10 mouse cellular contexts compared by ENCODE assay signal in genomic region chr12:45075631-45076030, GRCm38 (mm10). TPM values are rescaled to one million over a fixed set of nuclear protein-coding genes. Genes with fewer than 3 reads are reported as not detected.
DNase-seq lines count a peak whose midpoint lies in the region; ATAC-seq and TF ChIP-seq lines count a peak whose summit lies in the region.
"Had no signal": no experiment of that assay in that cellular context is flagged by ENCODE, and none has a peak within 500 bp of the region (broad histone marks: within the 10 kb centered on the region; RNA-seq: fewer than 3 reads in every experiment).

No protein-coding gene starts in this region.

- H3K27ac ChIP-seq in kidney, embryonic 14.5 days (ENCODE audit: low read depth, low read length), result peak overlapping the region; percentile 83; the same call in 1 of the 2 replicates
- H3K27ac ChIP-seq in forebrain, embryonic 13.5 days, result no peak overlapping the region
- H3K27ac ChIP-seq in hindbrain, postnatal 0 days, result no peak overlapping the region
- no peak overlapping the region for H3K27ac ChIP-seq in midbrain, embryonic 12.5 days (replicated peaks)

- peak overlapping the region; percentile 73; the same call in 1 of the 2 replicates for H3K4me3 ChIP-seq in kidney, embryonic 14.5 days (ENCODE audit: low read length)
- no peak overlapping the region for H3K4me3 ChIP-seq in forebrain, embryonic 13.5 days
- H3K4me3 ChIP-seq in hindbrain, postnatal 0 days (ENCODE audit: low read length), result no peak overlapping the region
- no peak overlapping the region for H3K4me3 ChIP-seq in midbrain, embryonic 12.5 days

- WGBS in kidney, embryonic 14.5 days, result 74% methylated on average over 11 of the region's 11 CpGs
- 75% methylated on average over 11 of the region's 11 CpGs for WGBS in forebrain, embryonic 13.5 days
- WGBS in hindbrain, postnatal 0 days, result 78% methylated on average over 11 of the region's 11 CpGs
- 75% methylated on average over 11 of the region's 11 CpGs for WGBS in midbrain, embryonic 12.5 days

- H3K4me2 ChIP-seq in kidney, embryonic 14.5 days (replicated peaks; ENCODE audit: low read depth, low read length), result peak overlapping the region; percentile 82
- peak overlapping the region; percentile 98 for H3K4me2 ChIP-seq in forebrain, embryonic 13.5 days
- H3K4me2 ChIP-seq in hindbrain, postnatal 0 days (ENCODE audit: low read depth, low read length), result peak overlapping the region; percentile 99
- H3K4me2 ChIP-seq in midbrain, embryonic 12.5 days (replicated peaks), result peak overlapping the region; percentile 93

- no peak for ATAC-seq in kidney, embryonic 14.5 days (ENCODE audit: low FRiP score, low TSS enrichment)
- ATAC-seq in forebrain, embryonic 13.5 days, result no peak
- no peak for ATAC-seq in hindbrain, postnatal 0 days
- ATAC-seq in midbrain, embryonic 12.5 days (ENCODE audit: low FRiP score, low read depth), result no peak

- no peaks in the 10 kb centered on the region for H3K27me3 ChIP-seq in kidney, embryonic 14.5 days (ENCODE audit: control insufficient read depth, insufficient read depth, low read length)
- H3K27me3 ChIP-seq in forebrain, embryonic 13.5 days, result 0 out of 2 replicates have a peak, but pooled peaks cover 2% of the 10 kb centered on the region
- no peaks in the 10 kb centered on the region for H3K27me3 ChIP-seq in hindbrain, postnatal 0 days (ENCODE audit: insufficient read depth, low read length)
- H3K27me3 ChIP-seq in midbrain, embryonic 12.5 days, result peaks cover 5% of the 10 kb centered on the region; the same call in 1 of the 2 replicates

- H3K9me3 ChIP-seq in kidney, embryonic 14.5 days (ENCODE audit: control insufficient read depth, low read length), result no peaks in the 10 kb centered on the region
- no peaks in the 10 kb centered on the region for H3K9me3 ChIP-seq in forebrain, embryonic 13.5 days (replicated peaks)
- no peaks in the 10 kb centered on the region for H3K9me3 ChIP-seq in hindbrain, postnatal 0 days (ENCODE audit: low read length)
- no peaks in the 10 kb centered on the region for H3K9me3 ChIP-seq in midbrain, embryonic 12.5 days

- no peaks in the 10 kb centered on the region for H3K36me3 ChIP-seq in kidney, embryonic 14.5 days (ENCODE audit: control insufficient read depth, insufficient read depth, low read length)
- H3K36me3 ChIP-seq in forebrain, embryonic 13.5 days (ENCODE audit: poor library complexity, severe bottlenecking), result no peaks in the 10 kb centered on the region
- no peaks in the 10 kb centered on the region for H3K36me3 ChIP-seq in hindbrain, postnatal 0 days (ENCODE audit: insufficient read depth, low read length)
- H3K36me3 ChIP-seq in midbrain, embryonic 12.5 days, result no peaks in the 10 kb centered on the region
- H3K36me3 ChIP-seq: G1E had no signal

- H3K9ac ChIP-seq in kidney, embryonic 14.5 days (ENCODE audit: low read depth, low read length), result 0 out of 2 replicates have a peak overlapping the region, but pooled peaks have one; percentile 12
- no peak overlapping the region for H3K9ac ChIP-seq in forebrain, embryonic 13.5 days
- no peak overlapping the region for H3K9ac ChIP-seq in hindbrain, postnatal 0 days (replicated peaks; ENCODE audit: low read length)
- no peak overlapping the region for H3K9ac ChIP-seq in midbrain, embryonic 12.5 days (replicated peaks)

- no peak for TF ChIP-seq CTCF in hindbrain, postnatal 0 days (IDR thresholded peaks at IDR 0.05; ENCODE audit: low read depth)

- H3K4me1 ChIP-seq in kidney, embryonic 14.5 days (ENCODE audit: control insufficient read depth, insufficient read depth, low read length), result peaks cover 11% of the 10 kb centered on the region; the same call in 1 of the 2 replicates
- peaks cover 23% of the 10 kb centered on the region for H3K4me1 ChIP-seq in forebrain, embryonic 13.5 days
- H3K4me1 ChIP-seq in hindbrain, postnatal 0 days (ENCODE audit: insufficient read depth, low read length), result no peaks in the 10 kb centered on the region; the same call in 1 of the 2 replicates
- H3K4me1 ChIP-seq in midbrain, embryonic 12.5 days, result peaks cover 16% of the 10 kb centered on the region

- no peak for DNase-seq in kidney, postnatal 4 days
- DNase-seq in hindbrain, postnatal 0 days (ENCODE audit: low spot score), result no peak
- DNase-seq in spleen, postnatal 36 days (ENCODE audit: low spot score in 2 of 2), result no peak
- no peak for DNase-seq in left cerebral cortex, postnatal 36 days (ENCODE audit: low spot score in 2 of 2)
- DNase-seq in left cerebral cortex, postnatal 14 days (ENCODE audit: low spot score in 2 of 2), result no peak
- DNase-seq: thymus, postnatal 25 days had no signal

- intact Hi-C loops in left cerebral cortex, postnatal 36 days (cut with DNase I), result no loop called here
- intact Hi-C loops in left cerebral cortex, postnatal 14 days (cut with DNase I), result no loop called here

RNA-seq across cellular contexts. Expression of gene Stxbp6, which starts 1.1 kb away (rescaled TPM):
- 34.1 and 40.7 TPM in 2 replicates for polyA plus RNA-seq in kidney, embryonic 14.5 days (2014; fragmentation: Nextera tagmentation; extraction: Ambion mirVana)
- polyA plus RNA-seq in forebrain, embryonic 13.5 days (2015; fragmentation: Nextera tagmentation; extraction: Ambion mirVana), result 9.9 and 13.1 TPM in 2 replicates
- total RNA-seq in hindbrain, postnatal 0 days (2014; rRNA removed), result 19.3 and 25.1 TPM in 2 replicates
- polyA plus RNA-seq in hindbrain, postnatal 0 days (2015; fragmentation: Nextera tagmentation; extraction: Ambion mirVana), result 17.8 and 18.6 TPM in 2 replicates
- polyA plus RNA-seq in midbrain, embryonic 12.5 days (2016; fragmentation: Nextera tagmentation; extraction: Ambion mirVana), result 15.4 and 15.6 TPM in 2 replicates
- total RNA-seq in left cerebral cortex, postnatal 36 days (2021), result 10 to 100 TPM; 55.4 to 56.9 TPM
- total RNA-seq in left cerebral cortex, postnatal 14 days (2021), result 10 to 100 TPM; 50.1 to 55.3 TPM
- polyA plus RNA-seq: G1E had no signal
